In the genomic region with DNA sequence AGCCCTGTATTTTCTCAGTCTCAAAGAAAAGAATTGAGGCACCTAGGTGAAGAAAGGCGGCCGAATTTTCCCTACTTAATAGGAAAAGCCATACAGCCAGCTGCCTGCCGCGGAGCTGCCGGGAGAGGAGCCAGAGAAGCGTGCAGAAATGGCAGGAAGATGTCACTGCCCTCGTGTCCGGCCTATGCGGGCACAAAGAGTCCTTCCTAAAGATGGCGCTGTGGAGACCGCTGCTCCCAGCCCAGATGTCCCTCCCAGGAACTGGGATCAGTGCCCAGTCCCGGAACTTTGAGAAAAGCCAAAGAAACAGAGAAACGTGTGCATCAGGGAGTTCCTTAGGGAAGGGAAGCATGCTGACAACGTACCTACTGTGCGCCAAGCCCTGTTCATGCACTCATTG, we compare ENCODE assay signal across 8 mouse cellular contexts.
DNase-seq lines count a peak whose midpoint lies in the region; ATAC-seq and TF ChIP-seq lines count a peak whose summit lies in the region.

No protein-coding gene starts in this region.

- H3K27me3 ChIP-seq in hindbrain, embryonic 13.5 days: no peaks in the 10 kb centered on the region
- H3K27me3 ChIP-seq in lung, postnatal 0 days (replicated peaks; ENCODE audit: insufficient read depth, low read length): no peaks in the 10 kb centered on the region

- H3K36me3 ChIP-seq in hindbrain, embryonic 13.5 days: peaks cover 45% of the 10 kb centered on the region
- H3K36me3 ChIP-seq in lung, postnatal 0 days (ENCODE audit: insufficient read depth, low read length): peaks cover 12% of the 10 kb centered on the region; the same call in 1 of the 2 replicates

- TF ChIP-seq EP300 in lung, postnatal 0 days (IDR thresholded peaks at IDR 0.05): no peak

- peak; percentile 65 for DNase-seq in ZHBTc4 (ENCODE audit: low read depth, low spot score)
- DNase-seq in cerebellum, adult 9-11 months: peak; percentile 86
- peak; percentile 46 to 62 for DNase-seq in frontal cortex, postnatal 25 days (ENCODE audit: low spot score in 2 of 2)
- peak; percentile 81 to 84 for DNase-seq in layer of hippocampus, postnatal 10 days (ENCODE audit: low spot score in 2 of 2)
- DNase-seq in lung, postnatal 0 days (ENCODE audit: low spot score): peak; percentile 82
- DNase-seq in retina, embryonic 14.5 days (ENCODE audit: low spot score): peak; percentile 81

- H3K27ac ChIP-seq in hindbrain, embryonic 13.5 days: peak overlapping the region; percentile 67
- no peak overlapping the region for H3K27ac ChIP-seq in lung, postnatal 0 days (ENCODE audit: low read length)

- TF ChIP-seq CTCF in lung, postnatal 0 days (IDR thresholded peaks at IDR 0.05): peak; percentile 72

- peak; percentile 21 for ATAC-seq in hindbrain, embryonic 13.5 days (ENCODE audit: low FRiP score)
- peak; percentile 72 for ATAC-seq in lung, postnatal 0 days
- ATAC-seq in inflammation-experienced regulatory T-cells, adult 6 months: no peak

- H3K4me3 ChIP-seq in hindbrain, embryonic 13.5 days: no peak overlapping the region
- no peak overlapping the region for H3K4me3 ChIP-seq in lung, postnatal 0 days (ENCODE audit: low read depth, low read length)

- peak overlapping the region; percentile 36; the same call in 1 of the 2 replicates for H3K4me2 ChIP-seq in hindbrain, embryonic 13.5 days
- no peak overlapping the region for H3K4me2 ChIP-seq in lung, postnatal 0 days (replicated peaks; ENCODE audit: low read depth, low read length)

- peaks cover 23% of the 10 kb centered on the region for H3K4me1 ChIP-seq in hindbrain, embryonic 13.5 days (replicated peaks)
- H3K4me1 ChIP-seq in lung, postnatal 0 days (ENCODE audit: insufficient read depth, low read depth, low read length): peaks cover 11% of the 10 kb centered on the region

- H3K9ac ChIP-seq in hindbrain, embryonic 13.5 days: no peak overlapping the region
- no peak overlapping the region for H3K9ac ChIP-seq in lung, postnatal 0 days (replicated peaks; ENCODE audit: low read depth)

- no peaks in the 10 kb centered on the region for H3K9me3 ChIP-seq in hindbrain, embryonic 13.5 days
- no peaks in the 10 kb centered on the region for H3K9me3 ChIP-seq in lung, postnatal 0 days (ENCODE audit: low read length)

- 25% methylated on average over 15 of the region's 15 CpGs for WGBS in hindbrain, embryonic 13.5 days
- WGBS in lung, postnatal 0 days: 31% methylated on average over 15 of the region's 15 CpGs
